Mouse (Mus musculus): ENCODE data around the gene Ywhah. TPM values are rescaled to one million over a fixed set of nuclear protein-coding genes. Genes with fewer than 3 reads are reported as not detected.

Ywhah gene
- polyA plus RNA-seq (2017; shearing (Covaris generic)), result 100 to 1,000 TPM; 292 to 363 TPM

GRCm38 (mm10) chr5:33018561-33019425, at the start of gene Ywhah:
Ywhah (plus strand) TSS chr5:33018816.

Other genes starting within 250 kb of the Ywhah start
- 100 to 1,000 TPM in 1 of 2 experiments, 10 to 100 TPM in 1; 95.1 to 104 TPM for gene Pisd, start 233.2 kb upstream of the Ywhah start, polyA plus RNA-seq (2017; shearing (Covaris generic))
- gene Gm20671, start 191.7 kb upstream of the Ywhah start, polyA plus RNA-seq (2017; shearing (Covaris generic)), result not detected
- 10 to 100 TPM; 20.0 to 27.5 TPM for gene Prr14l, start 164.6 kb upstream of the Ywhah start, polyA plus RNA-seq (2017; shearing (Covaris generic))
- gene Depdc5, start 155.1 kb upstream of the Ywhah start, polyA plus RNA-seq (2017; shearing (Covaris generic)), result 10 to 100 TPM; 16.3 to 25.7 TPM
- under 1 TPM; 0.55 to 0.60 TPM for gene Slc5a1, start 85.4 kb downstream of the Ywhah start, polyA plus RNA-seq (2017; shearing (Covaris generic))
- 1 to 10 TPM in 1 of 2 experiments, not detected in 1; 1.7 TPM for gene Spon2, start 199.6 kb downstream of the Ywhah start, polyA plus RNA-seq (2017; shearing (Covaris generic))

Measured in inflammation-experienced regulatory T-cells (primary cell).